Mouse (Mus musculus): ENCODE measurements around the gene Anks1. TPM values are rescaled to one million over a fixed set of nuclear protein-coding genes. Genes with fewer than 3 reads are reported as not detected.

Anks1 gene
- polyA plus RNA-seq, 1 experiment from 2014 or later, result 19.5 TPM

DNA sequence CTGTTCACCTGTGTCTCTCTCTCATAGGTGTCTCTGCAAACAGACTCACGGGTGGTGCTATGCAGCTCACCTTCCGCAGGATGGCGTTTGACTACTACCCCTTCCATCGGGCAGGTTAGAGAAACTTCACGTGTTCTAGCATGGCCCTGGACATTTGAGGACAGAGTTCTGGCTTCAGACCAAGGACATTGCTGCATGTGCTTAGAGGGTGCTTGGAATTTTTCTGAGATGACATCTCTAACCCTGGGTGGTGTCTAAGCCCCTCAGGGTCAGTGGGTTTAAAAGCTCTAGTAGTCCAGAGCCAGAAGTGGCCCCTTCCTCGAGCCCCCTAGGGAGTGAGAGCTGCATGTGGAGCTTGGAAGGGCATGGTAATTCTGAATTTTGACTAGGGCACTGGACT lies 25.1 kb upstream of the Anks1 start:
- no peak overlapping the region for H3K4me2 ChIP-seq (replicated peaks; ENCODE audit: low read depth, low read length)
- no peaks in the 10 kb centered on the region for H3K4me1 ChIP-seq (ENCODE audit: control insufficient read depth, insufficient read depth, low read length)
- no peak overlapping the region for H3K27ac ChIP-seq (ENCODE audit: low read length)
- H3K36me3 ChIP-seq (ENCODE audit: control insufficient read depth, insufficient read depth, low read length), result peaks cover 51% of the 10 kb centered on the region
- H3K4me3 ChIP-seq (ENCODE audit: low read depth, low read length), result no peak overlapping the region
- H3K9ac ChIP-seq (replicated peaks; ENCODE audit: low read depth, low read length), result no peak overlapping the region
- WGBS, result 94% methylated on average over 6 of the region's 6 CpGs
- no peak for ATAC-seq (ENCODE audit: insufficient number of reproducible peaks, insufficient read depth, low FRiP score, low read depth)
- H3K27me3 ChIP-seq (ENCODE audit: control insufficient read depth, insufficient read depth, low read length), result no peaks in the 10 kb centered on the region
- H3K9me3 ChIP-seq (ENCODE audit: control insufficient read depth, low read depth, low read length), result no peaks in the 10 kb centered on the region

- no peak for ATAC-seq (ENCODE audit: insufficient number of reproducible peaks, insufficient read depth, low FRiP score, low read depth)
These were observed 22.5 kb upstream of the Anks1 start for GRCm38 (mm10) chr17:27886499-27887210.

DNA sequence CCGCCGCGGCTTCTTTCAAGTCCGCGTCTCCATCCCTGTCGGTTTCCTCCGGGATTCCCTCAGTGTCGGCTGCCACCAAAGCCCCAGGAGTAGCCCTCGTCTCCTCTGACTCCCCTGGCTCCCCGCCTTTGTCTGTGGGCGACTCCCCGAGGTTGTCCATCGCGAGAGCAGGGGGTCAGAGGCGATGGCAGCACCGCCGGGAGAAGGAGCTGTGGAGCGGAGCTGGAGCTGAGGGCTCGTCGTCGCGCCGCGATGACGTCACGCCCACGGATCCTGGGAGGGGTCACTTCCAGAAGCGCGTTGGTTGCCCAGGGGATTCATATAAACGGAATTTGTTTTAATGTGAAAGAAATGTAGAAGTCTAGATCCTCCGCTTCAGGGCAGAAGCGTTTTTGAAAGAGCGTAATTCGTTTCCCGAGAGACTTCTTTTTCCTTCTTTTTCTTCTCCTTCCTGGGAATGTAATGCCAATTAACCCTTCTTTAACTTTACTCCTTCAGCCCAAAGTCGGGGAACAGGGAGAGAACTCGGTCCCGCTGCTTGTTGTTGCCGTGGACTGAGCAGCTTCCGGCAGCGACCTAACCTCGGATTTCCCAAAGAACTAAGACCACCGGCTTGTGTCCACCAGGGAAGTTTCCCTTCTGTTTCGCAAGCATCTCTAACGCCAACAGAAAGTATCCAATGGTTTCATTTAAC lies 1.4 kb upstream of the Anks1 start:
- peak overlapping the region; percentile 34; the same call in 1 of the 2 replicates for H3K27ac ChIP-seq (ENCODE audit: low read length)
- H3K27me3 ChIP-seq (ENCODE audit: control insufficient read depth, insufficient read depth, low read length), result no peaks in the 10 kb centered on the region
- H3K4me2 ChIP-seq (replicated peaks; ENCODE audit: low read depth, low read length), result peak overlapping the region; percentile 89
- under 1% methylated on average over 45 of the region's 45 CpGs for WGBS
- peak overlapping the region; percentile 67 for H3K9ac ChIP-seq (replicated peaks; ENCODE audit: low read depth, low read length)
- peak overlapping the region; percentile 69 for H3K4me3 ChIP-seq (ENCODE audit: low read depth, low read length)
- H3K4me1 ChIP-seq (ENCODE audit: control insufficient read depth, insufficient read depth, low read length), result peaks cover 22% of the 10 kb centered on the region
- peak; percentile 38; the same call in 1 of the 2 replicates for ATAC-seq (ENCODE audit: insufficient number of reproducible peaks, insufficient read depth, low FRiP score, low read depth)
- peaks cover 14% of the 10 kb centered on the region for H3K36me3 ChIP-seq (ENCODE audit: control insufficient read depth, insufficient read depth, low read length)
- no peaks in the 10 kb centered on the region for H3K9me3 ChIP-seq (ENCODE audit: control insufficient read depth, low read depth, low read length)

More at GRCm38 (mm10) chr17:27886499-27887210, 22.5 kb upstream of the Anks1 start:
- Histone ChIP-seq H3K4me1 (ENCODE audit: control insufficient read depth, insufficient read depth, low read length) (no peaks in the 10 kb centered on the region), H3K9me3 (ENCODE audit: control insufficient read depth, low read depth, low read length) (no peaks in the 10 kb centered on the region), H3K4me2 (replicated peaks; ENCODE audit: low read depth, low read length) (no peak overlapping the region), H3K4me3 (ENCODE audit: low read depth, low read length) (no peak overlapping the region), H3K9ac (replicated peaks; ENCODE audit: low read depth, low read length) (no peak overlapping the region), H3K36me3 (ENCODE audit: control insufficient read depth, insufficient read depth, low read length) (peaks cover 36% of the 10 kb centered on the region), H3K27me3 (ENCODE audit: control insufficient read depth, insufficient read depth, low read length) (no peaks in the 10 kb centered on the region), H3K27ac (ENCODE audit: low read length) (no peak overlapping the region)
- 85% methylated on average over 19 of the region's 19 CpGs for WGBS

DNA sequence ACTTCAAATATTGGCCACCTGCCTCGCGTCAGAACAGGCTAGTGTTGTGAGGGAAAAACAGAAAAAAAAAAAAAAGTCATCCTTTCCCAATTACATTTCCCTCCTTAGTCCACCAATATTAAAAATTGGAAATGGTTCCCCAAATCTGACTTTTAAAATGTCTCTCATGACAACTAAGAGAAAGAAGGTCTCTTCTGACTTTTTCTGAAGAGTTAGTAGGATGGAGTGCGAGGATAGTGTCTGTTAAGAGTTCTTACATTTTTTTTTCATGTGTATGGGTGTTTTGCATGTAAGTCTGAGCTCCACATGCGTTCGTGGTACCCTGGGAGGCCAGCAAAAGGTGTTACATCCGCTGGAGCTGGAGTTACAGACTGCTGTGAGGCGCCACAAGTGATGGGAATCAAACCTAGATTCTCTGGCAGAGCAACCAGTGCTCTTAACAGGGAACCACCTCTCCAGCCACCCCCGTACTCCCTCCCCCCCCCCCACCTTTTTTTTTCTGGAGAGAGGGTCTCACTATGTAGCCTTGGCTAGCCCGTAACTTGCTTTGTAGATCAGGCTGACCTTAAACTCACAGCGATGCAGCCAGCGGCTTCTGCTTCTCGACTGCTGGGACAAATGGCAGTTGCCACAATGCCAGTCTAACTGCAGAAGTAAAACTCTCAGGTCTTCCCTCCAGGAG lies 759 bp upstream of the Anks1 start:
- peak overlapping the region; percentile 77 for H3K27ac ChIP-seq (ENCODE audit: low read length)
- ATAC-seq (ENCODE audit: insufficient number of reproducible peaks, insufficient read depth, low FRiP score, low read depth), result no peak
- under 1% methylated on average over 12 of the region's 12 CpGs for WGBS
- H3K9ac ChIP-seq (replicated peaks; ENCODE audit: low read depth, low read length), result peak overlapping the region; percentile 71; the same call in 1 of the 2 replicates
- H3K4me3 ChIP-seq (ENCODE audit: low read depth, low read length), result peak overlapping the region; percentile 69
- no peaks in the 10 kb centered on the region for H3K27me3 ChIP-seq (ENCODE audit: control insufficient read depth, insufficient read depth, low read length)
- H3K36me3 ChIP-seq (ENCODE audit: control insufficient read depth, insufficient read depth, low read length), result peaks cover 9% of the 10 kb centered on the region; the same call in 1 of the 2 replicates
- no peaks in the 10 kb centered on the region for H3K9me3 ChIP-seq (ENCODE audit: control insufficient read depth, low read depth, low read length)
- H3K4me2 ChIP-seq (replicated peaks; ENCODE audit: low read depth, low read length), result peak overlapping the region; percentile 89
- peaks cover 22% of the 10 kb centered on the region for H3K4me1 ChIP-seq (ENCODE audit: control insufficient read depth, insufficient read depth, low read length)

- peaks cover 5% of the 10 kb centered on the region; the same call in 1 of the 2 replicates for H3K36me3 ChIP-seq (ENCODE audit: control insufficient read depth, insufficient read depth, low read length)
- peak within 1 kb of the TSS; percentile 89 for H3K4me2 ChIP-seq (replicated peaks; ENCODE audit: low read depth, low read length)
- no peaks in the 10 kb centered on the region for H3K27me3 ChIP-seq (ENCODE audit: control insufficient read depth, insufficient read depth, low read length)
- peak; percentile 34; the same call in 1 of the 2 replicates for ATAC-seq (ENCODE audit: insufficient number of reproducible peaks, insufficient read depth, low FRiP score, low read depth)
- H3K4me1 ChIP-seq (ENCODE audit: control insufficient read depth, insufficient read depth, low read length), result peaks cover 22% of the 10 kb centered on the region
- peak within 1 kb of the TSS; percentile 77 for H3K27ac ChIP-seq (ENCODE audit: low read length)
- H3K9ac ChIP-seq (replicated peaks; ENCODE audit: low read depth, low read length), result peak within 1 kb of the TSS; percentile 71
- peak within 1 kb of the TSS; percentile 69 for H3K4me3 ChIP-seq (ENCODE audit: low read depth, low read length)
- 1% methylated on average over 45 of the region's 53 CpGs for WGBS
- no peaks in the 10 kb centered on the region for H3K9me3 ChIP-seq (ENCODE audit: control insufficient read depth, low read depth, low read length)
These were observed 755 bp downstream of the Anks1 start, which contains the start of gene Taf11 for GRCm38 (mm10) chr17:27909622-27910500. Gene Taf11, minus strand, starts transcription at chr17:27909844.

DNA sequence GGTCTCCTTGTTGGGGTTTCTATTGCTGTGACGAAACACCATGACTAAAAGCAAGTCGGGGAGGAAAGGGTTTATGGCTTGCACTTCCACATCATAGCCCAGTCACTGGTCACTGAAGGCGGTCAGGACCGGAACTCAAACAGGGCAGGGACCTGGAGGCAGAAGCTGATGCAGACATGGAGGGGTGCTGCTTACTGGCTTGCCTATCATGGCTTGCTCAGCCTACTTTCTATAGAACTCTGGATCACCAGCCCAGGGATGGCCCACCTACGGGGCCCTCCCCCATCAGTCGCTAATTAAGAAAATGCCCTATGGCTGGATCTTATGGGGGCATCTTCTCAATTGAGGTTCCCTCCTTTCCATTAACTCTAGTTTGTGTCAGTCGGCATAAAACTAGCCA lies 2.3 kb downstream of the Anks1 start:
- 91% methylated on average over 7 of the region's 7 CpGs for WGBS
- no peak overlapping the region for H3K4me2 ChIP-seq (replicated peaks; ENCODE audit: low read depth, low read length)

DNA sequence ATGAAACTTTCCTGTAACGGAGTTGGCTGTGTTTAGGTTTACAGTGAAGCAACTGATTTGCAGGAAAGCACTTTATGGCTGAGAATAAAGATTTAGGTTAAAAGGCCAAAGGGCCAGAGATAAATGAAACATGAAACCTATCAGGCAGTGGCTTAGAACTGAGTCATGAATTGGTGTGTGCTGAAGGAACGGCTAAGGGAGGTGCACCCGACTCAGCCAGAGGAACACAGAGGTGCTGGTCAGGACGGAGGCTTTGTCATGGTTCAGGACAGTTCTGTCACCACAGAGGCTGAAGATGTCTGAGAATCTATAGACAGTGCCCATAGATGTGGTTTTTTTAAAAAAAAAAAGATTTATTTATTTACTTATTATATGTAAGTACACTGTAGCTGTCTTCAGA lies 5.6 kb downstream of the Anks1 start:
- Histone ChIP-seq H3K27me3 (ENCODE audit: control insufficient read depth, insufficient read depth, low read length) (no peaks in the 10 kb centered on the region), H3K9me3 (ENCODE audit: control insufficient read depth, low read depth, low read length) (no peaks in the 10 kb centered on the region), H3K4me2 (replicated peaks; ENCODE audit: low read depth, low read length) (no peak overlapping the region), H3K4me1 (ENCODE audit: control insufficient read depth, insufficient read depth, low read length) (peaks cover 8% of the 10 kb centered on the region), H3K36me3 (ENCODE audit: control insufficient read depth, insufficient read depth, low read length) (0 out of 2 replicates have a peak, but pooled peaks cover 3% of the 10 kb centered on the region), H3K4me3 (ENCODE audit: low read depth, low read length) (no peak overlapping the region), H3K9ac (replicated peaks; ENCODE audit: low read depth, low read length) (no peak overlapping the region), H3K27ac (ENCODE audit: low read length) (no peak overlapping the region)
- 63% methylated on average over 4 of the region's 4 CpGs for WGBS
- no peak for ATAC-seq (ENCODE audit: insufficient number of reproducible peaks, insufficient read depth, low FRiP score, low read depth)

More for the DNA sequence above, 2.3 kb downstream of the Anks1 start:
- ATAC-seq (ENCODE audit: insufficient number of reproducible peaks, insufficient read depth, low FRiP score, low read depth), result no peak
- peaks cover 20% of the 10 kb centered on the region for H3K4me1 ChIP-seq (ENCODE audit: control insufficient read depth, insufficient read depth, low read length)
- H3K4me3 ChIP-seq (ENCODE audit: low read depth, low read length), result no peak overlapping the region
- no peak overlapping the region for H3K9ac ChIP-seq (replicated peaks; ENCODE audit: low read depth, low read length)
- 0 out of 2 replicates have a peak, but pooled peaks cover 3% of the 10 kb centered on the region for H3K36me3 ChIP-seq (ENCODE audit: control insufficient read depth, insufficient read depth, low read length)
- H3K27ac ChIP-seq (ENCODE audit: low read length), result no peak overlapping the region
- H3K9me3 ChIP-seq (ENCODE audit: control insufficient read depth, low read depth, low read length), result no peaks in the 10 kb centered on the region
- H3K27me3 ChIP-seq (ENCODE audit: control insufficient read depth, insufficient read depth, low read length), result no peaks in the 10 kb centered on the region
